Mouse (Mus musculus): Measurements from ENCODE around the gene Gipc3. TPM values are rescaled to one million over a fixed set of nuclear protein-coding genes. Genes with fewer than 3 reads are reported as not detected.

The Gipc3 gene
- total RNA-seq, 2 experiments from 2014 or later, result 3.4 to 4.7 TPM

Small RNAs within 50 kb of the gene (microRNA-seq; reads per million reads assigned to microRNA genes)
- gene Mir6913, result 0 to 1.6 reads per million in 2 experiments

Other genes starting within 250 kb of the Gipc3 start
- under 1 TPM; 0.31 to 0.74 TPM for gene Creb3l3, start 244.4 kb downstream of the Gipc3 start, total RNA-seq (2021)
- 100 to 1,000 TPM; 118 to 132 TPM for gene Map2k2, start 237.4 kb downstream of the Gipc3 start, total RNA-seq (2021)
- 10 to 100 TPM; 33.8 to 34.9 TPM for gene Zbtb7a, start 208.0 kb downstream of the Gipc3 start, total RNA-seq (2021)
- 10 to 100 TPM; 16.5 to 16.9 TPM for gene Pias4, start 175.3 kb downstream of the Gipc3 start, total RNA-seq (2021)
- 1,000 to 10,000 TPM; 1,062 to 1,185 TPM for gene Eef2, start 166.6 kb downstream of the Gipc3 start, total RNA-seq (2021)
- gene Dapk3, start 160.3 kb downstream of the Gipc3 start, total RNA-seq (2021), result 10 to 100 TPM; 29.9 to 34.5 TPM
- gene 4930442H23Rik, start 159.4 kb downstream of the Gipc3 start, total RNA-seq (2021), result not detected
- 1 to 10 TPM; 7.1 to 8.8 TPM for gene Nmrk2, start 141.2 kb downstream of the Gipc3 start, total RNA-seq (2021)
- gene Atcay, start 112.4 kb downstream of the Gipc3 start, total RNA-seq (2021), result not detected
- gene Zfr2, start 110.1 kb downstream of the Gipc3 start, total RNA-seq (2021), result 1 to 10 TPM; 2.3 to 2.5 TPM
- under 1 TPM; 0.42 to 0.87 TPM for gene Matk, start 90.3 kb downstream of the Gipc3 start, total RNA-seq (2021)
- gene Mrpl54, start 76.3 kb downstream of the Gipc3 start, total RNA-seq (2021), result 10 to 100 TPM; 85.7 to 89.6 TPM
- gene Apba3, start 76.3 kb downstream of the Gipc3 start, total RNA-seq (2021), result 100 to 1,000 TPM in 1 of 2 experiments, 10 to 100 TPM in 1; 85.9 to 110 TPM
- under 1 TPM in 1 of 2 experiments, not detected in 1; 0.87 TPM for gene Tjp3, start 51.7 kb downstream of the Gipc3 start, total RNA-seq (2021)
- gene Pip5k1c, start 50.3 kb downstream of the Gipc3 start, total RNA-seq (2021), result 10 to 100 TPM; 23.1 to 25.6 TPM
- 10 to 100 TPM; 14.6 to 15.8 TPM for gene Cactin, start 22.2 kb downstream of the Gipc3 start, total RNA-seq (2021)
- 1 to 10 TPM; 2.5 to 2.7 TPM for gene Tbxa2r, start 14.5 kb downstream of the Gipc3 start, total RNA-seq (2021)
- 10 to 100 TPM; 57.1 to 62.2 TPM for gene Hmg20b, start 7.2 kb upstream of the Gipc3 start, total RNA-seq (2021)
- 10 to 100 TPM; 11.0 to 12.7 TPM for gene Mfsd12, start 14.2 kb upstream of the Gipc3 start, total RNA-seq (2021)
- under 1 TPM; 0.45 to 0.51 TPM for gene 4930404N11Rik, start 22.6 kb upstream of the Gipc3 start, total RNA-seq (2021)
- 10 to 100 TPM; 27.6 to 35.6 TPM for gene Fzr1, start 35.2 kb upstream of the Gipc3 start, total RNA-seq (2021)
- gene Dohh, start 41.2 kb upstream of the Gipc3 start, total RNA-seq (2021), result 10 to 100 TPM; 49.9 to 59.6 TPM
- 1 to 10 TPM in 1 of 2 experiments, under 1 TPM in 1; 0.65 to 2.3 TPM for gene Gm48551, start 41.2 kb upstream of the Gipc3 start, total RNA-seq (2021)
- gene Gm48552, start 45.7 kb upstream of the Gipc3 start, total RNA-seq (2021), result under 1 TPM in 1 of 2 experiments, not detected in 1; 0.51 TPM
- 1 to 10 TPM; 1.9 to 2.2 TPM for gene Smim24, start 49.8 kb upstream of the Gipc3 start, total RNA-seq (2021)
- 10 to 100 TPM; 91.0 to 93.4 TPM for gene Nfic, start 112.4 kb upstream of the Gipc3 start, total RNA-seq (2021)
- gene Celf5, start 139.4 kb upstream of the Gipc3 start, total RNA-seq (2021), result under 1 TPM; 0.17 to 0.21 TPM
- gene Ncln, start 153.1 kb upstream of the Gipc3 start, total RNA-seq (2021), result 10 to 100 TPM; 61.9 to 64.3 TPM
- 1 to 10 TPM; 1.2 to 2.8 TPM for gene S1pr4, start 156.9 kb upstream of the Gipc3 start, total RNA-seq (2021)
- 1 to 10 TPM; 1.4 to 1.5 TPM for gene Gna15, start 181.0 kb upstream of the Gipc3 start, total RNA-seq (2021)
- 10 to 100 TPM; 47.8 to 49.8 TPM for gene Gna11, start 201.9 kb upstream of the Gipc3 start, total RNA-seq (2021)
- gene Aes, start 216.2 kb upstream of the Gipc3 start, total RNA-seq (2021), result 1,000 to 10,000 TPM; 1,011 to 1,083 TPM
- gene Tle2, start 231.3 kb upstream of the Gipc3 start, total RNA-seq (2021), result 1 to 10 TPM; 4.7 to 7.1 TPM